Mouse (Mus musculus) hindbrain, embryonic 12.5 days (tissue): ENCODE measurements around the gene Rps6ka5. TPM values are rescaled to one million over a fixed set of nuclear protein-coding genes. Genes with fewer than 3 reads are reported as not detected.

Source experiments
- ATAC-seq: fragments of 200-750 bp; cut with Nextera tagmentation; 2 replicates; pipeline ENCODE4 v1.8.0; 2017; ENCODE audit warnings: moderate TSS enrichment; ENCODE audit not compliant: low FRiP score
- H3K27ac ChIP-seq: fragments of 300-500 bp; sonication (generic); 2 replicates; pipeline ENCODE4 v1.5.1; 2016; ENCODE audit warnings: mild to moderate bottlenecking
- H3K27me3 ChIP-seq: fragments of 300-500 bp; sonication (generic); 2 replicates; pipeline ENCODE4 v1.6.1; 2016; ENCODE audit warnings: mild to moderate bottlenecking
- H3K36me3 ChIP-seq: fragments of 300-500 bp; sonication (generic); 2 replicates; pipeline ENCODE4 v1.6.1; 2016; ENCODE audit warnings: mild to moderate bottlenecking
- H3K4me1 ChIP-seq: fragments of 300-500 bp; sonication (generic); 2 replicates; pipeline ENCODE4 v1.6.1; 2016
- H3K4me2 ChIP-seq: fragments of 300-500 bp; sonication (generic); replicated peaks from 2 replicates; pipeline ENCODE4 v1.6.1; 2016; ENCODE audit warnings: mild to moderate bottlenecking
- H3K4me3 ChIP-seq: fragments of 300-500 bp; sonication (generic); 2 replicates; pipeline ENCODE4 v1.5.1; 2016; ENCODE audit warnings: mild to moderate bottlenecking
- H3K9ac ChIP-seq: fragments of 300-500 bp; sonication (generic); 2 replicates; pipeline ENCODE4 v1.6.1; 2016; ENCODE audit warnings: mild to moderate bottlenecking, moderate library complexity
- H3K9me3 ChIP-seq: fragments of 300-500 bp; sonication (generic); replicated peaks from 2 replicates; pipeline ENCODE4 v1.6.1; 2016; ENCODE audit warnings: mild to moderate bottlenecking
- WGBS: fragments of 180-500 bp; shearing (Covaris S2); methylation state at CpG from one replicate; pipeline ENCODE4 v1.1.7; 2016; 5-methylcytosine and 5-hydroxymethylcytosine counted together
- polyA plus RNA-seq: library from polyadenylated mRNA; unstranded; fragments of >200 nt; fragmentation: Nextera tagmentation; extraction: Ambion mirVana; gene quantifications from 2 replicates; pipeline ENCODE4 v1.2.1, GENCODE M21; 2016

The Rps6ka5 gene
- polyA plus RNA-seq, 1 experiment from 2014 or later, result 6.5 TPM

DNA sequence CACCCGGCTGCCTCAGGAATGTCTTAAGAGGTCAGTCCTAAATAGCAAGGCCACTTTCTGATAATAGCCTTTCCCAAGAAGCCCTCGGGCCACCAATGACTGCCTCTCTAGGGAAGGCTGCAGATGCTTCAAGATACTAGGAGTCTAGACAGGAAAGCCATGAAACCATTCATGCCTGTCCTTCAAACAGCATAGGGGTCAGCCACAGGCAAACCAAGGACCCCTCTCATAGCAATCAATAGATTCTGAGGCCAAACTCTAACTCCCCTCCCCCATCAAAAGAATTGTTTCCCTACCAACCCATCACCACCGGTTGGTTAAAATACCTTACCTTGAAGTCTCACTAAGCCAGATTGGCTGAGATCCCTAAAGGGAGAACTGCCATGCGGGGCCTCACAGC is 211.3 kb downstream of the Rps6ka5 start:
- Histone ChIP-seq H3K4me3 (no peak overlapping the region), H3K9me3 (no peaks in the 10 kb centered on the region), H3K4me2 (no peak overlapping the region), H3K36me3 (peaks cover 5% of the 10 kb centered on the region; the same call in 1 of the 2 replicates), H3K27me3 (no peaks in the 10 kb centered on the region), H3K27ac (no peak overlapping the region), H3K9ac (no peak overlapping the region), H3K4me1 (peaks cover 18% of the 10 kb centered on the region)
- WGBS, result 86% methylated on average over 4 of the region's 4 CpGs
- no peak for ATAC-seq

DNA sequence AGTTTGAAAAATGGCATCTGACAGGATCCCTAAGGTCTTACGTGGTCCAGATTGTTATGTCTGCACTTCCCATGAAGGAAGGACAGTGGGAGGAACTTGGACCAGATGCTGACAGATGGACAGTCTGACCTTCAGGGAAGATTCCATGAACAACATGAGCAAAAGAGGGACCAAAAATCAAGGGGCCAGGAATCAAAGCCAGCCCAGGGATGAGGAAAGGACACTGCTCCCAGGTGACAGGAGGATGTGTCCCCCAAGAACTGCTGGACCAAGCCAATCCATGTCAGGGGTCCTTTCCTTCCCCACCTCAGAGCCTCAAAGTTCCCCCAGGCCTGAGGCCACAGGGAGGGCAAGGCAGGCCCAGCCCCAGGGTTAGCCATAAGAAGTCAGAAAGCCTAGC is 212.2 kb downstream of the Rps6ka5 start:
- no peak overlapping the region for H3K27ac ChIP-seq
- H3K9me3 ChIP-seq, result no peaks in the 10 kb centered on the region
- H3K36me3 ChIP-seq, result peaks cover 5% of the 10 kb centered on the region; the same call in 1 of the 2 replicates
- WGBS, result 74% methylated on average over 1 of the region's 1 CpGs
- H3K4me1 ChIP-seq, result peaks cover 12% of the 10 kb centered on the region
- H3K4me2 ChIP-seq, result no peak overlapping the region
- H3K27me3 ChIP-seq, result no peaks in the 10 kb centered on the region
- ATAC-seq, result no peak
- no peak overlapping the region for H3K9ac ChIP-seq
- no peak overlapping the region for H3K4me3 ChIP-seq

DNA sequence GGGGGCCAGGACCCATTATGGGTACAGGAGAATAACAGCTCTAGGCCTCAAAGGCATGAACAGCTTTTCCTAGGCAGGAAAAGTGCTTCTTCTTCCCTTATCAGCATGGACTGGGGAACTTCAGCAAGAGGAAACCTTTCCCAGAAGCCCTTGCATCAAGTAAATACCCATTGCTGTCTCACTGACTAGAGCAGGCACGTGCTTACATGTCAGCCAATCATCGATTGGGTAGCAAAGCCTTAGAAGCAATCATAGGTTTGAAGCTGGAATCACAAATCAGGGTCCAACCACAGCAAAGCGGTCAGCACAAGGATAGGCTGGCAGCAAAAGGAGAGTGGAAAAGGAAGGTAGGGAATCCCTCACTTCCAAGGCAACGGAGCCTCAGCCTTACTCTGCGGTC is 213.7 kb downstream of the Rps6ka5 start:
- Histone ChIP-seq H3K4me1 (no peaks in the 10 kb centered on the region; the same call in 1 of the 2 replicates), H3K4me2 (no peak overlapping the region), H3K4me3 (no peak overlapping the region), H3K27me3 (no peaks in the 10 kb centered on the region), H3K36me3 (peaks cover 5% of the 10 kb centered on the region; the same call in 1 of the 2 replicates), H3K9me3 (no peaks in the 10 kb centered on the region), H3K9ac (no peak overlapping the region), H3K27ac (no peak overlapping the region)
- 94% methylated on average over 5 of the region's 5 CpGs for whole genome bisulfite sequencing
- no peak for ATAC-seq

DNA sequence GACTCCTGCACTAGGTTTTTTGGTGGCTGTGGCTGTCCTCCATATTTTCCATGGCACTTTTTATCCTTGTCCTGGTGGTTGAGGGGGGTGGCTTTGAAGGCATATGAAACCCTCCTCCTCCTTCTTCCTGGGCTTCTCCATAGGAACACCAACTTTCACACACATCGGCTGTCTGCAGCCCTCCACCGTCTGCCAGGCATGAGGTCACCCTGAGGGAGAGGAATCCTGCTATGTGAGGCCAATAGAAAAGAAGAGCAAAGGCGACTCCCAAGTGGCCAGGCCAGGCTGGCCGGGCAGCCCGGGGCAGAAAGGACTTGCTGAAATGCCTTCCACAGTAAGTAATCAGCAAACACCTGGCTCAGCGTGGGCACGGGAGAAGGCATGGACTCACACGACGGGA is 214.1 kb downstream of the Rps6ka5 start:
- ATAC-seq, result no peak

DNA sequence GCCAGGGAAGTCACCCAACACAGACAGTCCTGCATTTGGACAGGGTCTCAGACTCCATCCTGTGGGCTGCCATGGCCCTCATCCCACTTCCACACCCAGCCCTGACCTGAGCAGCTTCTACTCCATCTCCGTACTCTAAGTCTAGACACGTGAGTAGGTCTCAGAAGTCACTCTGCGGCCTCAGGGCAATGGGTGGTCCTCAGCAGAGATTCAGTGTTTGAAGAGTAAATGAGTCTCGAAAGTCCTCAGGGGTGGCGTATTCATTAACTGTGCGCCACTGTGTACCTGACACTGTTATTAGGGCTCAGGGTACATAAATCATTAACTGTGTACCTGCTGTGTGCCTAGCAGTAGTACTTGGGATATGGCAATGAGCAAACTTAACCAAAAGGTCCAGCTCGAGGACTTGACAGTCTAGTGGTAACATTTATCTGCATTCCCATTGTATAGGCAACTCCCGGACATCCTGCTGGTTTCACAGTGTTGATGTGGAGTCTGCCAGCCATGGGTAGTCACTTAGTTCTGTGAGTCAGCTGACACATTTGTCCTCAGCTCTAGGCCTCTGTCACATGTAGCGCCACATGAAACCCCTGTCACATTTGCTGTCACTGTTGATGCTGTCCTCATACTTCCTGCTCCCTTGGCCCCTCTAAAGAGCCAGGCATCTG is 217.0 kb downstream of the Rps6ka5 start:
- WGBS, result 84% methylated on average over 9 of the region's 9 CpGs
- peaks cover 7% of the 10 kb centered on the region; the same call in 1 of the 2 replicates for H3K36me3 ChIP-seq
- no peaks in the 10 kb centered on the region for H3K27me3 ChIP-seq

More for the DNA sequence above, 214.1 kb downstream of the Rps6ka5 start:
- Histone ChIP-seq H3K4me3 (no peak overlapping the region), H3K4me2 (no peak overlapping the region), H3K27me3 (no peaks in the 10 kb centered on the region), H3K36me3 (peaks cover 7% of the 10 kb centered on the region; the same call in 1 of the 2 replicates), H3K4me1 (no peaks in the 10 kb centered on the region; the same call in 1 of the 2 replicates), H3K27ac (no peak overlapping the region), H3K9ac (no peak overlapping the region), H3K9me3 (no peaks in the 10 kb centered on the region)
- 82% methylated on average over 8 of the region's 9 CpGs for WGBS

DNA sequence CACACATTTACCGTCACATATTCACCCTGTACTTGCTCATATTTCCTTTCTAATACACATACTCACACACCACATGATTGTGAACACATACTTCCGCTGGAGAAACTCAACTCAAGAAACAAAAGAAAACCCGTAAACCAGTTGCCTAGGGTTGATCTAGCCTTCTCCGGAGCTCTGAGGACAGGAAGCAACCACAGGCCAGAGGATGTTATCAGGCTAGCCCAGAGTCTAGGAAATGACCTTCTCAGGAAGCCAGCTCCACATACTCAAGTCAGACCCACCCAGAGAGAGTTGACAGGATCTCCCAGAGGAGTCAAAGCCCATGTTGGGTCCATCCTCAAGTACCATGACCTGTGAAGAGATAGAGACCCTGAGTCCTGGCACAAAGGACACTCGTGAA is 218.1 kb downstream of the Rps6ka5 start:
- H3K27me3 ChIP-seq, result no peaks in the 10 kb centered on the region
- peaks cover 6% of the 10 kb centered on the region for H3K4me1 ChIP-seq
- H3K27ac ChIP-seq, result no peak overlapping the region
- no peak overlapping the region for H3K4me2 ChIP-seq
- no peak overlapping the region for H3K9ac ChIP-seq
- no peaks in the 10 kb centered on the region for H3K9me3 ChIP-seq
- WGBS, result 92% methylated on average over 5 of the region's 5 CpGs
- no peak for ATAC-seq
- H3K36me3 ChIP-seq, result peaks cover 7% of the 10 kb centered on the region; the same call in 1 of the 2 replicates
- H3K4me3 ChIP-seq, result no peak overlapping the region

More for the DNA sequence above, 217.0 kb downstream of the Rps6ka5 start:
- no peak overlapping the region for H3K4me2 ChIP-seq
- H3K9ac ChIP-seq, result no peak overlapping the region
- peaks cover 1% of the 10 kb centered on the region for H3K4me1 ChIP-seq
- H3K9me3 ChIP-seq, result no peaks in the 10 kb centered on the region
- no peak overlapping the region for H3K4me3 ChIP-seq
- no peak for ATAC-seq
- H3K27ac ChIP-seq, result no peak overlapping the region

DNA sequence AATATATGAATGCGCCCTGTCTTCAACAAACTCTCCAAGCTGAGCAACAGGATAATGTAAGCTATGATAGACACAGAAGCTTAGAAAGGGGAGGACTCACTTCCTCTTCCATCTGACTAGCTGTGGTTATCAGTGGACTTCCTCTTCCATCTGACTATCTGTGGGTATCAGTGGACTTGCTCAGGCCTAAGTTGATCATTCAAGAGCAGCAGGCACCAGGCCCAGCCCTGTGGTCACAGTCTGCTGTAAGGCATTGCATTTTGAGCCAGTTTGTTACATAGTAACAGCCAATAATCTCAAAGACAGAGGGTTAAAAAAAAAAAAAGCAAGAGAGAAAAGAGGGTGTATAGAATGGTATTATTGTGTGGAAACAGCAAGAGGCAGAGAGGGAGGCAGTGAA is 221.3 kb downstream of the Rps6ka5 start:
- Histone ChIP-seq H3K9me3 (no peaks in the 10 kb centered on the region), H3K9ac (no peak overlapping the region), H3K27ac (no peak overlapping the region), H3K36me3 (0 out of 2 replicates have a peak, but pooled peaks cover 3% of the 10 kb centered on the region), H3K27me3 (no peaks in the 10 kb centered on the region), H3K4me3 (no peak overlapping the region), H3K4me1 (peaks cover 8% of the 10 kb centered on the region), H3K4me2 (no peak overlapping the region)
- WGBS, result 94% methylated on average over 1 of the region's 1 CpGs
- ATAC-seq, result no peak

DNA sequence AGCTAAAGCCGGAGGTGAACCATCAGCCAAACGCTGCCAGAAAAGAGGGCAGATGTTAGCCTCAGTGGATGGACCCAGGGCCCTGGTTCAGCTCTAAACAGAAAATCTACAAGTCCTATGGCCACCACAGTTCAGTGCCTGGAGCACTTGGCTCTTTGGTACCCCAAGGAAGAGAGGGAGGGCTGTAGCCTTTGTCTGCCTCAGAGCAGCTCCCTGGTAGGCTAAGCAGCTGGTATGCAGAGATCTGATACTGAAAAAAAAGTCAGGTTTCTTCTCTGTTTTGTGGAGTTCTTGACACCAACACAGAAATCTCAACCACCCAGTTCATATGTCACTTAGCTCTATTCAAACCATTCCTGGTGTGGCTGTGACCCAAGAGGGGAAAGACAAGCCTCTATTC is 222.2 kb downstream of the Rps6ka5 start:
- H3K4me1 ChIP-seq, result peaks cover 8% of the 10 kb centered on the region
- no peaks in the 10 kb centered on the region for H3K27me3 ChIP-seq
- peaks cover 7% of the 10 kb centered on the region for H3K36me3 ChIP-seq
- WGBS, result 89% methylated on average over 2 of the region's 2 CpGs
- H3K4me2 ChIP-seq, result no peak overlapping the region
- no peak overlapping the region for H3K27ac ChIP-seq
- H3K9ac ChIP-seq, result no peak overlapping the region
- H3K9me3 ChIP-seq, result no peaks in the 10 kb centered on the region
- no peak for ATAC-seq
- H3K4me3 ChIP-seq, result no peak overlapping the region

DNA sequence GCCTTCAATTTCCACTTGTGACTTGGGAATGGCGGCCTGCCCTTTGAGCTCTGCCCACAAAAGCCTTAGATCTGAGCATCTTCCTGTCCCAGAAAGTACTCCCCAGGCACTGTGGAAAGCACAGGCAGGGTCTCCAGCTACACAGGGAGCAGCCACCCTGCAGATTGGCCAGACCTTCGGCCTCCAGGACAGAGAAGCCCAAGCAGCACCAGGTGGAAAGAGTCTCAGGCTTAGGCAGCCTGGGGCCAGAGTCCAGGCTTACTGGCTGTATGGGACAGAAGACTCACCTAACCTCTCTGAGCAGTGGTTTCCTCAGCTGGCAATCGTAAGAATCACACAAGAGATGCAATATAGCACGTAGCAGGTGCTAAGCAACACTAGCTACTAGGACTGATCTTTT is 223.1 kb downstream of the Rps6ka5 start:
- no peak for ATAC-seq

DNA sequence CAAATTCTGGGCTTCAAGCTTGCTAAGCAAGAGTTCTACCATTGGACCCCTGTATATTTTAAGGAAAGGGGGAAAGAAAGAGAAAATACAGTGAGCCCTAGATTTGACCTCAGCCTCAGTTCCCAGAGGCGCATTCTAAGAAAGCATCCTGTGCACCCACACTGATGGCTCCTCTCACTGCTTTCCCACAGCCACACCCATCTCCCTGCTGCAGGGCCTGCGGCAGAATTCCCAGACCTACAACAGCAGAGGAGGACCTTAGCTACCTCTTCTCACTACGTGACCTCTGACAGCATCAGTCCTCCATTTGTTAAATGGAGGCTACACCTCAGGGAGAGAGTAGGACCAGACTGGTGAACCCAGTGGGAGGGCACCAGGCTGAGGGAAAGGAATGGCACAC is 224.2 kb downstream of the Rps6ka5 start:
- H3K27me3 ChIP-seq, result no peaks in the 10 kb centered on the region
- 79% methylated on average over 3 of the region's 3 CpGs for WGBS
- H3K27ac ChIP-seq, result no peak overlapping the region
- H3K4me2 ChIP-seq, result no peak overlapping the region
- no peak overlapping the region for H3K4me3 ChIP-seq
- peaks cover 8% of the 10 kb centered on the region for H3K4me1 ChIP-seq
- H3K36me3 ChIP-seq, result peaks cover 22% of the 10 kb centered on the region
- H3K9me3 ChIP-seq, result no peaks in the 10 kb centered on the region
- no peak overlapping the region for H3K9ac ChIP-seq
- no peak for ATAC-seq

More for the DNA sequence above, 223.1 kb downstream of the Rps6ka5 start:
- Histone ChIP-seq H3K4me3 (no peak overlapping the region), H3K36me3 (peaks cover 16% of the 10 kb centered on the region), H3K27ac (no peak overlapping the region), H3K4me2 (no peak overlapping the region), H3K9ac (no peak overlapping the region), H3K9me3 (no peaks in the 10 kb centered on the region), H3K4me1 (peaks cover 8% of the 10 kb centered on the region), H3K27me3 (no peaks in the 10 kb centered on the region)
- WGBS, result 87% methylated on average over 4 of the region's 4 CpGs

DNA sequence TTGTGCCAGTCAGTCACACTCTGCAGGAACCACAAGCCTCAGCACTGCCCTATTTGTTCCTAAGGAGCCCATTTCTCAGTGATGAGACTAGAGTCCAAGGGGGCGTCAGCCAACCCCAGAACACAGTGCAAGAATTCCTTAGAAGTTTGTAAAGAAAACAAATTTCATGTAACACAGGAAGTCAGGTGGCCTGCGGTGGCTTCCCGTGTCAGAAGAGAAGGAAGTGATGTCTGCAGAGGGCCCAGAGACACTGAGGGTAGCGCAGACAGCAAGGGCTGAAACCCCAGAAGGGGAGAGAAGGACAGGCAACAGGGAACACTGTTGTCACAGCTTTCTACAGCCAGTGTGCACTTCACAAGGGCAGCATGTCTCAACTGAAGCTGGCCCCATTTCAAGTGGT is 225.5 kb downstream of the Rps6ka5 start:
- peaks cover 33% of the 10 kb centered on the region for H3K36me3 ChIP-seq
- H3K4me3 ChIP-seq, result no peak overlapping the region
- H3K9me3 ChIP-seq, result no peaks in the 10 kb centered on the region
- H3K27me3 ChIP-seq, result no peaks in the 10 kb centered on the region
- H3K27ac ChIP-seq, result no peak overlapping the region
- peaks cover 8% of the 10 kb centered on the region for H3K4me1 ChIP-seq
- whole genome bisulfite sequencing, result 82% methylated on average over 4 of the region's 4 CpGs
- ATAC-seq, result no peak
- H3K9ac ChIP-seq, result no peak overlapping the region
- H3K4me2 ChIP-seq, result no peak overlapping the region

DNA sequence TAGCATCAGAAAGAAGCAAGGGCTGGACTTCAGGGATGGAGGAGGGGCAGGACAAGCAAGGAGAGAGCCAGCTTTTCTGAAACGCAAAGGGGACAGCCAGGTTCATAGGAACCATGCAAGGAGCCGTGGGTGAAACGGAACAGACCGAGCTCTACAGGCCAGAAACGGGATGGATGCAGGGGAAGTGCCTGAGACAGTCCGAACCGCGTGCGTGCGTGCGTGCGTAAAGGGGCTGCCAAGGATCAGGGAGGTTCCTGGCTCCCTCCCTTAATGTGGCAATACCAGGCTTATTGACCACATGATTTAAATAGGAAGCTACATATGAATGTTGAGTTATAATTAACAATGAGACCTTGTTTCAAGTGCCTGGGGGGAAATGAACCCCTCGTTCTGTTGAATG is 227.3 kb downstream of the Rps6ka5 start:
- Histone ChIP-seq H3K27ac (no peak overlapping the region), H3K9me3 (no peaks in the 10 kb centered on the region), H3K4me2 (no peak overlapping the region), H3K27me3 (no peaks in the 10 kb centered on the region), H3K9ac (no peak overlapping the region), H3K4me1 (peaks cover 4% of the 10 kb centered on the region), H3K36me3 (peaks cover 43% of the 10 kb centered on the region), H3K4me3 (no peak overlapping the region)
- WGBS, result 92% methylated on average over 13 of the region's 13 CpGs
- ATAC-seq, result no peak
